Mouse (Mus musculus): ENCODE results near the gene Anapc4. TPM values are rescaled to one million over a fixed set of nuclear protein-coding genes. Genes with fewer than 3 reads are reported as not detected.

The Anapc4 gene
- total RNA-seq, 2 experiments from 2014 or later = 55.9 to 61.3 TPM

GRCm38 (mm10) chr5:52868918-52869703, 35.3 kb downstream of the Anapc4 start:
- DNase-seq = no peak

DNA sequence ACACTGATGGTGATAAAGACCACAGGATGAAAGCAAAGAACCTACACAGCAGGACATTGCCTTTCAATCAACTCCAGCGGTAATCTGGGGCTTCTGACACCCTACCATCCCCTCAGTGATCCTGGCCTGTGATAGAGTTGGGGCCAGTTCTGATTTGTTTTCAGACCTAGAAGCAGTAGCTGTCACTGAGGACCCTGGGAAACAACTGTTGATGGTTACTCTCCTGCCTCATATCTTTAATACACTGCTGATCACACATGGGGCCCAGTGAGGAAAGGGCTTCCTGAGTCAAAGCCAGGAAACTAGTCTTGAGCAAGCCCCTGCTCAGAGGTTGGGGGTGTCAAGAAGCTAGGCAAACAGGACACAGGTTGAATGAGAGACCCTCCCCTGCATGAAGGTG, 37.6 kb downstream of the Anapc4 start:
- DNase-seq = no peak

- DNase-seq = no peak
Measured at GRCm38 (mm10) chr5:52871986-52872385, 38.2 kb downstream of the Anapc4 start.

GRCm38 (mm10) chr5:52878847-52879246, 45.0 kb downstream of the Anapc4 start:
- peak; percentile 73 for DNase-seq

DNA sequence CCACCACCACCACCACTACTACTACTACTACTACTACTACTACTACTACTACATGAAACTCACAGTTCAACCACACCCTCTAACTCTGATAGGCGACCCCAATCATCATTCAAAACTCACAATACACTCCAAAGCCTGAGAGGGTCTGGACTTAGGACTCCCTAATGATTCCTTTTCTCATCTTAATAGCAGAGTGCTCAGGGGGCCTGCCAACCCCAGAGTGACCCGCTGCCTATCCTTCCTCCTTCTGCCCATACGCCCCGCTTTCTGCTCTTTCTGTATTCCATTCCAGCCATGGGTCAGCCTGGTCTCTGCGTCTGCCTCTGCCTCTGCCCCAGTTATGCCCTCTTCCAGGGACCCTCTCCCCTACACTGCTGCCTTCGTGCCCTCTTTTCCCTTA, 46.1 kb downstream of the Anapc4 start:
- peak; percentile 2 for DNase-seq

DNA sequence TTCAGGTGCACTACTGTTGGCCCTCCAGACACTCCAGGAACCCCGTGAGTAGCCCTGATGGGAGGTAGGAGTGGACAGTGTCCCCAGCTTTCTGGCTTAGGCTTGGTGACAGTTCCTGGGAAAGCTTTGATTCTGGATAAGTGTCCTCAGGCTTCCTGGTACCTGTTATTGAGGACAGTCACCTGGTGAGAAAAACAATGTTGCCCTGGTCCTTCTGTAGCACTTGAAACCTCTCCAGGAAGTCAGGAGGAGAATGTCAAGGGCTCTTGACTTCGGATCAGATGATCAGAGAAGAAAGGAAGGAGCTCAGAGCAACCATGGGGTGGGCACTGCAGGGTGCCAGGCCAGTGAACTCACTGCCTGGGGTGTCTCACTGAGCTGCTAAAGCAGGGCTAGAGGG, 48.6 kb downstream of the Anapc4 start:
- DNase-seq = no peak

DNA sequence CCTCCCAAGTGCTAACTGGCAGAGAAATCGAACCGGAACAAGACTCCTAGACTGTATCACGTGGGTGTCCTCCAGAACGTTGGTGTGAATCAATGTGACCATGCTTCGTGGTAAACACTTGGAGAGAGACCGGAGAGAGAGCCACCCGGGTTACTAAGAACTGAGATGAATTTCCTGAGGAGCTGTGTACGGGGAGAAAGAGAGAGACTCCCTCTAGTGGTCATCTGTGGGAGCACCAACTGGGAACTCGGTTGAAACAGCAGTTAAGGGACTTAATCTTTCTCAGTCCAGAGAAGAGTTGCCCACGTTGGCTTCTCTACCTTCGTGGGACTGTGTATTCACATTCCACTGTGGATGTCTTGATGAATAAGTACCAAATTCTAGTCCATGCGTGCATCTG, 53.3 kb downstream of the Anapc4 start:
- peak; percentile 66 for DNase-seq

GRCm38 (mm10) chr5:52889919-52890318, 56.1 kb downstream of the Anapc4 start:
- DNase-seq = no peak

DNA sequence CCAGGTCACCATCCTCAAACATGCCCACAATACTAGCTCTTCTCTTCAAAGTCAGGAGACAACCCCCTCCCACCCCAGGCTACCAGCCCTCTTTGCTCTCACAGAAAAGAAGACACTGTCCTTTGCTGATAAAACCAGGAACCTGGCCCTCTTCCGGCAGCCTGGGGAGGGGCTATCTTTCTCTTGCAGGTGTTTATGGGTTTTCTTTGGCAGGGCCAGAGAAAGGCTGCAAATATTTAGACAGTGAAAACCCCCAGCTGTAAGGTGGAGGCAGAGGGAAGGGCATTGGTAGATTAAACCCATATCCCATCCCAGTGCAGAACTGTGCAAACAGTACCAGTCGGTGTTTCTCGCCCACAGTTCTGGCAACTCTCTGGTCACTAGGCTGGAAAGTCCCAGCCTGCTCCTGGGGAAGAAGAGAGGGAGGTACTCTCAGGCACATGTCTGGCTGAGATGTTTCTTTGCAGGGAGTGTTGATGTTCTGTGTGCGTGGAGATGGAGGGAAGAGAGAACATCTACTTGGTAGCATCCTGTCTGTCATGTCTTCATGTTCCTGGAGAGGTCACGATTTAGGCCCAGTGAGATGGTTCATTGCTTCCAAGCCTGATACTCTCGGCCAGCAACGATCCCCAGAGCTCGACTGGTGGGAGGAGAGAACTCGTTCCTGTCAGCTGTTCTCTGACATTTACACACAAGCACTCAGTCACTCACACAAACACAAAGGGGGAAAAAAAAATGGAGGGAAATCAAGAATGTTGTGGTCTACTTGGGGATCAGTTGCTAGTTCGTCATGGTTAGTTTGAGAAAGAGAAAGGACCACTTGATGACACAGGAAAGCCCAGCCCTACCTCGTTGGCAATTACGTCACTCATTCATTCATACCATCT, 58.4 kb downstream of the Anapc4 start:
- no peak for DNase-seq

DNA sequence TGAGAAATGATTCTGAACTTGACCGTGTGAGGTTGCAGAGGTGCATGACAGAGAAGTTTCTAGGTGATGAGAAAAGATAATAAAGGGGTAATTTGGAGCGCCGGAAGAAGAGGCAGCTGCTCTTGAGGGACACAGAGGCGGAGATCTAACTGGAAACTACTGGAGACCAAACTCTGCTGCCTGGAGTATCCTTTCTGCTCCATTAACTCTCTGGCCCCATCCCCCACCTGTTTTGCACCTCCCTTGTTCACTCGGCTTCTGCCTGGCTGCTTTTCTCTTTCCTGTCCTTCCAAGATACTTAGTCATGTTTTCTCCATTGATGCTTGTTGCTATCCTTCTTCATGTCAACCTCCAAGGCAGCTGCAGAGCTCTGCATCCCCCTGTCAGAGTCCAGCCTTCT, 60.1 kb downstream of the Anapc4 start:
- DNase-seq = no peak

- no peak for DNase-seq
Measured at GRCm38 (mm10) chr5:52904246-52904645, 70.4 kb downstream of the Anapc4 start.

DNA sequence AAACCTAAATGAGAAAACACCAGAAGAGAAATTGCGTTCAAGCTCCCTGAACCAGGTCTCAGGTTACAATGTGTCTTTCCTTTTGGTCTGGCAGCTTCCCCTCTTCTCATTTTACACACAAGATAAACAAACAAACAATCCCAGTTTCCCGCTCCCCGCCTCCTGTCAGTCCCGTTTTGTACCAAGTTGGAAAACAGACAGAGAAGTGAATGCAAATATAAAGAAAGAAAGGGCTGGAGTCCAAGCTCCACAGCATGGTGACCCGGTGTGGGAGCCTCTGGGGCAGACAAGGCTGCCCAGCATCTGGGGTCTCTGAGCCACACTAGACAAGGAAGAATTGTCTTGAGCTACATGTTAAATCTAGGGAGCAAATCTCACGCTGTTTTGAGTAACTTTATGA, 70.9 kb downstream of the Anapc4 start:
- DNase-seq = no peak

DNA sequence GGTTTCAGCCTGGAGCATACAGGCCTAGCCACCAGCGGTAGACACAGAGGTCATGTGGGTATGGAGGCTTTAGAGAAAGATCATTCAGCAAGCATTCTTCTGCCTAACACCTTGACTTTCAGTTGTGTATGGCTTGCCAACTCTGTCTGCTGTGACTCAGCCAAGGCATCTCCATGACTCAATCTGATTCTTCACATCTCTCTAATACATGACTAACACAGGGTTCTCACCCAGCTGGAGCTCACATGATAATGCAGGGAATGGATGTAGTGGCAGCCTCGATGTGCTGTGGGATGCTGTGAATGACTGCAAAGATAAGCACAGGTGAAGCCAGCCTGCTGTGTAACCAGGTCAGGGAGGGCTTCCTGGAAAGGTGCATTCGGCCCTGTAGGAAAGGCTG, 74.4 kb downstream of the Anapc4 start:
- DNase-seq = no peak

GRCm38 (mm10) chr5:52910159-52910591, 76.4 kb downstream of the Anapc4 start:
- DNase-seq = peak; percentile 33

DNA sequence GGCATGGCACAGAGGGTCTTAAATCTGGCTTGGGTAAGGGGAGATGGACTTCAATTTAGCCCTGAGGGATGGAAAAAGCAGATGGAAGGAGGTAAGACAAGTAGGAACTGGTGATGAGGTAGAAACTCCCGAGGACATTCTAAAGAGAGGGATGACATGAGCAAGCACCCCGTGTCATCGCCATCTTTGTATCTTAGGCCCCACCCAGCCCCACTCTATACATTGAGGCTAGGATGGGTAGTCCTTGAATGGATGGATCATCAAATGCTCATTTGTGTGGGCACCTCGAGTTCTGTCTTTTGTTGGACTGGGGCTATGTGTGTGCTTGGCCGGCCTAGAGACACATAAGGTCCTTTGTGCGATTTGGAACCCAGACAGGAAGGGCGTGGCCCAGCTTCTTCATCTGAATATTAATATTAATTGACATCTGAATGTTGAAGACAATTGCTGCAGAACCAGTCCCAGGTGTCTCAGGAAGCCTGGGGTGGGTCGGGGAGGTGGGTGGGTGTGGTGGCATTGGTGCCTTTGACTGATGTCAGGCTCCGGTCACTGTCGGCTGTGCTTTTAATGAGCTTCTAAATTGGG, 77.6 kb downstream of the Anapc4 start:
- DNase-seq = no peak

DNA sequence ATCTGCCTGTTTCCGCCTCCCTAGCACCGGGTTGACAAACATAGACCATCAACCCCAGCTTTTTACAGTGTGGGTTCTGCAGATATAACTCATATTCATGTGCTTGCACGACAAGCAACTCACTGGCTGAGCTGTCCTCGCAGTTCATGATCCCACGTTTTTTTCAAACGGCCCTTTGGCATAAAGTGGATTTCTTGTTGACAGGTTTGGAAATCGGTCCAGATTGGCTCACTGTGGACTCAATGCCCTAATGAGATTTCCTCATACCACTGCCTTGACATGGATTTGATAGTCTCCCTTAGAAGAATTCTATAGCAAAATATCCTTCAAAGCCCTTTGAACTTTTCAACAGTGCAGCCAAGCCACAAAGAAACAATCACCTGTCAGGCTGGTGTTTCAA, 79.9 kb downstream of the Anapc4 start:
- DNase-seq = no peak

DNA sequence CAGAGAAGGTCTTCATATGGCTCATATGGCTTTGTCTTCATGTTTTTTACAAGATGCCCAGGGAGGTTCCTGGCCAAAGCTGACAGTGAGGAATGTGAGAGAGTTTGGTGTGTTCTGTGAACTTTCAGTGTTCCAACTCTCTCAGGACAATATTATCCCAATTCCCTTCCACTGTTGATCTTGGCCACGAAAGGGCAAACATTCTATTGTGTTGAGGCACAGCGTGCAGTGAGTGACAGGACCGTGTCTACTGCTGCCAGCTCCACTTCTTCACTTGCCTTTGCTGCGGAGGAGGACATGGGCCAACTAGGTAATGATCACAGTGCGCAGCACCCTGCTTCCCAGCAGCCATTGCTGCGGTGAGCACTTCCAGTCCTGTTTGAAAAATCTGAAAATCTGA, 82.4 kb downstream of the Anapc4 start:
- no peak for DNase-seq

Other genes with a start within 250 kb of the Anapc4 start
- 10 to 100 TPM in 1 of 2 experiments, 1 to 10 TPM in 1; 9.9 to 10.0 TPM for gene Sepsecs, start 164.3 kb upstream of the Anapc4 start, total RNA-seq (2021)
- 1 to 10 TPM; 5.4 to 5.8 TPM for gene Pi4k2b, start 92.4 kb upstream of the Anapc4 start, total RNA-seq (2021)
- gene Zcchc4, start 58.6 kb upstream of the Anapc4 start, total RNA-seq (2021) = 1 to 10 TPM; 8.4 to 9.7 TPM
- gene Slc34a2, start 204.1 kb downstream of the Anapc4 start, total RNA-seq (2021) = under 1 TPM; 0.07 to 0.29 TPM